Mouse (Mus musculus) neural tube, embryonic 14.5 days (tissue): ENCODE measurements around the gene Ldb3. TPM values are rescaled to one million over a fixed set of nuclear protein-coding genes. Genes with fewer than 3 reads are reported as not detected.

Experiments used
- ATAC-seq: fragments of 200-750 bp; cut with Nextera tagmentation; 2 replicates; pipeline ENCODE4 v1.8.0; 2017; ENCODE audit warnings: low read depth, mild to moderate bottlenecking, moderate TSS enrichment, moderate library complexity
- H3K27ac ChIP-seq: fragments of 300-500 bp; sonication (generic); 2 replicates; pipeline ENCODE4 v1.5.1; 2014; ENCODE audit warnings: low read depth, mild to moderate bottlenecking, control low read depth, low read length, moderate library complexity, mixed read lengths
- H3K27me3 ChIP-seq: fragments of 300-500 bp; sonication (generic); 2 replicates; pipeline ENCODE4 v1.6.1; 2014; ENCODE audit warnings: low read length; ENCODE audit not compliant: control insufficient read depth, insufficient read depth
- H3K36me3 ChIP-seq: fragments of 300-500 bp; sonication (generic); 2 replicates; pipeline ENCODE4 v1.6.1; 2014; ENCODE audit warnings: low read length, mixed read lengths; ENCODE audit not compliant: control insufficient read depth, insufficient read depth
- H3K4me1 ChIP-seq: fragments of 300-500 bp; sonication (generic); 2 replicates; pipeline ENCODE4 v1.6.1; 2014; ENCODE audit warnings: low read length; ENCODE audit not compliant: control insufficient read depth, insufficient read depth
- H3K4me2 ChIP-seq: fragments of 300-500 bp; sonication (generic); 2 replicates; pipeline ENCODE4 v1.6.1; 2014; ENCODE audit warnings: mild to moderate bottlenecking, low read depth, low read length, control low read depth
- H3K4me3 ChIP-seq: fragments of 300-500 bp; sonication (generic); 2 replicates; pipeline ENCODE4 v1.5.1; 2014; ENCODE audit warnings: low read depth, low read length, control low read depth, mixed read lengths
- H3K9ac ChIP-seq: fragments of 300-500 bp; sonication (generic); replicated peaks from 2 replicates; pipeline ENCODE4 v1.6.1; 2014; ENCODE audit warnings: low read depth, mild to moderate bottlenecking, control low read depth, low read length, mixed read lengths
- H3K9me3 ChIP-seq: fragments of 300-500 bp; sonication (generic); 2 replicates; pipeline ENCODE4 v1.6.1; 2016; ENCODE audit warnings: low read length; ENCODE audit not compliant: control insufficient read depth
- WGBS: fragments of 180-500 bp; shearing (Covaris S2); extraction: QIAGEN DNeasy Blood & Tissue Kit; methylation state at CpG from one replicate; pipeline ENCODE4 v1.1.7; 2014; 5-methylcytosine and 5-hydroxymethylcytosine counted together
- polyA plus RNA-seq: library from polyadenylated mRNA; unstranded; fragments of >200 nt; fragmentation: Nextera tagmentation; extraction: Ambion mirVana; gene quantifications from 2 replicates; pipeline ENCODE4 v1.2.1, GENCODE M21; 2014

Gene Ldb3
- polyA plus RNA-seq, 1 experiment from 2014 or later = 0.91 TPM

DNA sequence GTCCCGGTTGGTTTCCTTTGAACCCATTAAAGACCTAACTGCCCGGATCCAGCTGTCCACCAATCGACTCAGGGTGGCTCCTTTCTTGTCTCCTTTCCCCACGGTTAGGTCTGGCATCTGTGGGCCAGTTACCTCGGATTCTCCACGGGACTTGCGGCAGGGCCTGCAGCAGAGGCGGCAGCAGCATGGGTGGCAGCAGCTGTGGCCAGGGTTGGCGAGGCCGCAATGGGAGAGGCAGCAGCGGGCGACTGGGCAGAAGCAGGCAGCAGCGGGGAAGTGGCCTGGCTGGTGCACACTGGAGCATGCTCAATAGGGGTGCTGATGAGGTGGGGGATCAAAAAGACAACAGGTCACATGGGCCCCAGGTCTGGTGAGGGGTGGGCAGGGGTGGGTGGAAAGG lies 33.3 kb downstream of the Ldb3 start:
- Histone ChIP-seq H3K4me2 (no peak overlapping the region), H3K4me1 (no peaks in the 10 kb centered on the region), H3K9ac (no peak overlapping the region), H3K27me3 (no peaks in the 10 kb centered on the region), H3K9me3 (no peaks in the 10 kb centered on the region), H3K4me3 (no peak overlapping the region), H3K27ac (no peak overlapping the region), H3K36me3 (no peaks in the 10 kb centered on the region)
- WGBS = 58% methylated on average over 13 of the region's 13 CpGs
- peak; percentile 29; the same call in 1 of the 2 replicates for ATAC-seq

DNA sequence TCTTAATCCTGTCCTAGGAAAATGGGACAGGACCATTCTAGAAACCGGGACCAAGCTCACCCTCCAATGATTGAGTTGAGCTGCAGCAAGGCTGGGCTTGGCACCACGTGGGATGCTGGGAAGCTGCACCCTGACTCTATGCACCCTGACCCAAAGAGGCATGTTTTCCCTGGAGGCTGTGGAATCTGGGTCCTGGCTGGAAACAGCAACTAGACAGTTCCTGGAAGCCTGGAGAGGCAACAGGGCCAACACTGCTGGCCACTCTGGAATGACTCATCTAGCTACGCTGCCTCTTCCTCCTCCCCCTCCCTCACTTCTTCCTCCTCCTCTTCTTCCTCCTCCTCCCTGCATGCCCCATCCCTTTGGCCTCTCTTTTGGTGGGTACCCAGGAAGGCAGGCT lies 34.4 kb downstream of the Ldb3 start:
- H3K9ac ChIP-seq = no peak overlapping the region
- 72% methylated on average over 3 of the region's 3 CpGs for WGBS
- H3K27me3 ChIP-seq = no peaks in the 10 kb centered on the region
- H3K4me2 ChIP-seq = no peak overlapping the region
- H3K4me1 ChIP-seq = no peaks in the 10 kb centered on the region
- H3K9me3 ChIP-seq = no peaks in the 10 kb centered on the region
- H3K4me3 ChIP-seq = no peak overlapping the region
- H3K27ac ChIP-seq = no peak overlapping the region
- no peak for ATAC-seq
- H3K36me3 ChIP-seq = no peaks in the 10 kb centered on the region

DNA sequence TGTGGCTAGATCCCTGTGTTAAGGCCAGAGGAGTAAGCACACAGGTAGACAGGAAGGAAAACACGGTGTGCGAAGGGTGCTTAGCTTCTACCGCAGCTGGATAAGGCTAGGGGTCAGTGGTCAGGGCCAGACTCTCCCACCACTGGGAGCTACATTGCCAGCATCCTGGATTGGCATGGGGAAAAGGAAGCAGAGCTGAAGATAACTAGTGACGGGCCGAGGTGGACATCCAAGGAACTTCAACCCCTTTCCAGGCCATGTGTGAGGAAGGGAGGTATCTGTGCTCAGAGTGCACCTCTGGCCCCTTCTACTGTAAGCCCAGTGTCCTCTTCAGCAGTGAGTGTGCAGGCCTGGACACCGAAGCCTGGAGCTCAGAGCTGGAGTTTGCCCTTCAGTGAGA lies 35.0 kb downstream of the Ldb3 start:
- H3K4me1 ChIP-seq = 0 out of 2 replicates have a peak, but pooled peaks cover under 1% of the 10 kb centered on the region
- no peak overlapping the region for H3K27ac ChIP-seq
- H3K9ac ChIP-seq = no peak overlapping the region
- no peak for ATAC-seq
- 90% methylated on average over 6 of the region's 6 CpGs for WGBS
- no peak overlapping the region for H3K4me2 ChIP-seq
- H3K27me3 ChIP-seq = no peaks in the 10 kb centered on the region
- H3K4me3 ChIP-seq = no peak overlapping the region
- H3K9me3 ChIP-seq = no peaks in the 10 kb centered on the region
- no peaks in the 10 kb centered on the region for H3K36me3 ChIP-seq

DNA sequence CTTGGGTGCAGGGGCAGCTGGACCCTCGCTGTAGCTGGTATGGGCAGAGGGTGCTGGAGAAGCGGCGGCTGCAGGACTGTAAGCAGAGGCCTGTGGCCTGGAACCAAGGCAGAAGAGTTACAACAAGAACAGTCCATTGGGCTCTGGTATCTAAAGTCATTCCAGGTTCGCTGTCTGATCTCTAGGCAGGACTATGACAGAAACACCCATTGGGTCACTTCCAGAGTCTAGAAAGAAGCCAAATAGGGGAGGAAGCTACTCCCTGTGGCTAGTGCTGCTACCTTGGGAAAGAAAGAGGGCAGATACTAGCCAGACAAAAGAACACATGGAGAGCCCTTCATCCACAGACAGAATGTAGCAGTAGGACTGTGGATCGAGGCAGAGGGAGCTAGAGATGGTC lies 36.3 kb downstream of the Ldb3 start:
- H3K9me3 ChIP-seq = no peaks in the 10 kb centered on the region
- no peak overlapping the region for H3K9ac ChIP-seq
- ATAC-seq = no peak
- H3K27me3 ChIP-seq = no peaks in the 10 kb centered on the region
- 0 out of 2 replicates have a peak, but pooled peaks cover 3% of the 10 kb centered on the region for H3K4me1 ChIP-seq
- H3K27ac ChIP-seq = no peak overlapping the region
- H3K4me2 ChIP-seq = no peak overlapping the region
- H3K4me3 ChIP-seq = no peak overlapping the region
- H3K36me3 ChIP-seq = no peaks in the 10 kb centered on the region
- whole genome bisulfite sequencing = 90% methylated on average over 5 of the region's 5 CpGs

DNA sequence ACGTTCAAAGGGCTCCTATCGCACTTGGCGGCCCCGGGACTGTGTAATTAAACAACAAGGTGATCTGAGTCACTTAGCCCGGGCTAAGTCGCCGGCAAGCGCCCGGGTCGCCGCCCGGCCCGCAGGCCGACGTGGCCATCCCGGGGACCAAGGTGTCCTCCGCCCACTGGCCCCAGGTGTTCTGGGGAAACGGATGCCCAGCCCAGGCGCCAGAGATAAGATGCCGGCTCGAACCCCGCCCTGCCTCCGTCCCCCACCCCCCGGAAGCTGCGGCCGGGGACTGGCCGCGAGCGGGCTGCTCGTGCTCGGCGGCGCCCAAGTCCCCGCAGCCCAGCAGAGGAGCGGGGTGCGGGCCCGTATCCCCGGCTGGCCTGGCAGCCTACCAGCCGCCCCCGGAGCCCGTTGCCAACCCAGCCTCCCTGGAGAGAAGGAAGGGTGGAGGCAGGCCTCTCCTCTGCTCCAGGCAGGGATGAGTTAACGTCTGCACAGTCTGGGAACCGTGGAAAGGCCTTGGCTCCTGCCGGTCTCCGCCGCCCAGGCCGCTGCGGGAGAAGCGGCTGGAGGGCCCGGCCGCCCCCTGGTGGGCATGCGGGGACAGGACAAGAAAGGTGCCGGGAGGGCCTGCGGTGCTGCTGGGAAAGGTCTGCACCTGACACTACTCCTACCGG lies 39.3 kb downstream of the Ldb3 start:
- H3K36me3 ChIP-seq = no peaks in the 10 kb centered on the region
- peak overlapping the region; percentile 73 for H3K4me3 ChIP-seq
- no peaks in the 10 kb centered on the region for H3K27me3 ChIP-seq
- WGBS = under 1% methylated on average over 53 of the region's 55 CpGs
- H3K4me2 ChIP-seq = peak overlapping the region; percentile 79
- H3K9me3 ChIP-seq = no peaks in the 10 kb centered on the region
- 0 out of 2 replicates have a peak, but pooled peaks cover 3% of the 10 kb centered on the region for H3K4me1 ChIP-seq
- H3K27ac ChIP-seq = peak overlapping the region; percentile 84
- peak; percentile 97 for ATAC-seq
- H3K9ac ChIP-seq = peak overlapping the region; percentile 96

DNA sequence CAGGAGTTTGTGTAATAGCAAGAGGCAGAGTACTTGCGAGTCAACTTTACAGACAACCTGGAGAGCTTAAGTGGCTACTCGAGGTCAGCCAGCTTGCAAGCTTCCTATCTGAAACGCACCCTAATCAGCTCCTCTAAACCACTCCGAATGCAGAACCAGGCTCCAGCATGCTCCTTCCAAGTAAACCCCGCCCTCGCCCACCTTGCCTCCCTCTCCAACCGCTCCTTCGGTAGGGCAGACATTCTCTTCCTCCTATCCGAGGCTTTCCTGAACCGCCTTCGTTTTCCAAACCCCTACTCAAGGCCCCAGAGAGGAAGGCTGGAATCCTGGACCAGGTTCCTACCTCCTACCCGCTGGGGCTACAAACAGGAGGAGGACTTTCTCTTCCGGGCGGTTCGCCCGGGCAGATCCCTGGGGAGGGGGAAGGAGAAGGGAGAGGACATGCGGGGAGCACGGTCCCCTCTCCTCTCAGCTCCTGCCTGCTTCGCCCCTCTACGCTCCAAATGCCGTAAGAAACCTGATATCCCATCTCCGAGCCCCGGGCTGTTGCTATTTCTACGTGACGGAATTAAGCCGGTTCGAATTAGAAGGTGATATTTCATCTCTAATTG lies 40.0 kb downstream of the Ldb3 start:
- no peaks in the 10 kb centered on the region for H3K36me3 ChIP-seq
- H3K4me2 ChIP-seq = peak overlapping the region; percentile 79
- H3K9ac ChIP-seq = peak overlapping the region; percentile 96
- H3K9me3 ChIP-seq = no peaks in the 10 kb centered on the region
- H3K27me3 ChIP-seq = no peaks in the 10 kb centered on the region
- under 1% methylated on average over 26 of the region's 27 CpGs for WGBS
- H3K27ac ChIP-seq = peak overlapping the region; percentile 84
- ATAC-seq = peak; percentile 50
- H3K4me1 ChIP-seq = 0 out of 2 replicates have a peak, but pooled peaks cover 3% of the 10 kb centered on the region
- peak overlapping the region; percentile 73 for H3K4me3 ChIP-seq

DNA sequence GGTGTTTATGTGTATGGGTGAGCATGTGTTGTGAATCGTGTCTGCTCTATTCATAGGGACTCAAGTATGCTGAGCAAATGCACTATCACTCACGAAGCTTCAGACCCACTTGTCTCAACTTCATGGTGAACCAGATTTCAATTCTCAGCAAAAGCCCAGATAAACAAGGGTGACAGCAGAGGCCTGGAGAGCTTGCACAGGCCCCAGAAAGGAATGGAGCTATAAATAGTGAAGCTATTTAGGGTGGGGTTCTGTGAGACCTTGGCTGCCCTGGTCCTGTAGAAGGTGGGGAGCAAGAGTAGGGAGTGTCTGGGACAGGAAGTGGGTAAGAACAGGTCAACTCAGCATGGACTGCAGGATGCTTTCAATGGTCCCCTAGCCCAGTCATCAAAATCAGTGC lies 43.9 kb downstream of the Ldb3 start:
- no peak overlapping the region for H3K27ac ChIP-seq
- no peak for ATAC-seq
- no peak overlapping the region for H3K9ac ChIP-seq
- H3K27me3 ChIP-seq = no peaks in the 10 kb centered on the region
- H3K4me2 ChIP-seq = no peak overlapping the region
- WGBS = 87% methylated on average over 2 of the region's 2 CpGs
- 0 out of 2 replicates have a peak, but pooled peaks cover 3% of the 10 kb centered on the region for H3K4me1 ChIP-seq
- H3K9me3 ChIP-seq = no peaks in the 10 kb centered on the region
- H3K4me3 ChIP-seq = no peak overlapping the region
- no peaks in the 10 kb centered on the region for H3K36me3 ChIP-seq

DNA sequence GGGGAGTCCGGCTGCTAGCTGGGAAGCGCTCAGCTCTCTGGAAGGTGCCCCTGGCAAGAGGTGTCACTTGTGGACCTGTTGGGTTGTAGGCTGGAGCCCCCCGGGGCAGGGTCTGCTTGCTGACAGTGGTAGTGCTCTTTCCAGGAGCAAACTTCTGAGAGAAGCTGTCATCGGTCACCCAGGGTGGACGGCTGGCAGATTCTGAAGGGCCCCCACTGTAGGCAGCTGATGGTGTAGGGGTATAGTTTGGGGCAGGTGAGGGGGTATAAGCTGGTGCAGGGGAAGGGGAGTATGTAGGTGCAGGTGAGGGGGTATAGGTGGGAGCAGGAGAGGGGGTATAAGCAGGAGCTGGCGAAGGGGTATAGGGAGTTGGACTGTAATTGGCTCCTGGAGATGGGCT lies 44.5 kb downstream of the Ldb3 start:
- ATAC-seq = no peak

DNA sequence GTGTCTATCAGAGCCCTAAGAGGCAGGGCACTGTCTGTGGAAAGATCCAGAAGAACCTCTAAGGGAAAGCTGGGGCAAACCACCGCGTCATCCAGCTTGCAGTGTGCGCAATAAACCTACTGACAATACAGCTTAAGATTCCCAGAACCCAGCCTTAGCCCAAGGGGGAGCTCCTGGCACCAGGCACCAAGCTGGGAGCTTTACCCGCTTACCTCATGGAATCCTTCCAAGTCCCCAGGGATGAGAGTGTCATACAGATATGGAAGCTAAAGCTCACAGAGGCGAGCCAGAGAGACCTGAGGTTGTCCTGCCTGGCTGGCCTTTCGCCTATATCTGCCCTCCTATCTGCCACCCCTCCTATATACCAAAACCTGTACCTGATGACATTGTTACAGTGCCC lies 44.9 kb downstream of the Ldb3 start:
- Histone ChIP-seq H3K4me3 (no peak overlapping the region), H3K9ac (no peak overlapping the region), H3K36me3 (no peaks in the 10 kb centered on the region), H3K4me1 (0 out of 2 replicates have a peak, but pooled peaks cover 3% of the 10 kb centered on the region), H3K27ac (no peak overlapping the region), H3K4me2 (no peak overlapping the region), H3K9me3 (no peaks in the 10 kb centered on the region), H3K27me3 (no peaks in the 10 kb centered on the region)
- 79% methylated on average over 6 of the region's 6 CpGs for WGBS
- no peak for ATAC-seq

More for the DNA sequence above, 44.5 kb downstream of the Ldb3 start:
- H3K9me3 ChIP-seq = no peaks in the 10 kb centered on the region
- H3K4me2 ChIP-seq = no peak overlapping the region
- H3K4me1 ChIP-seq = 0 out of 2 replicates have a peak, but pooled peaks cover 3% of the 10 kb centered on the region
- no peak overlapping the region for H3K27ac ChIP-seq
- WGBS = 92% methylated on average over 6 of the region's 6 CpGs
- no peak overlapping the region for H3K9ac ChIP-seq
- no peaks in the 10 kb centered on the region for H3K27me3 ChIP-seq
- H3K36me3 ChIP-seq = no peaks in the 10 kb centered on the region
- H3K4me3 ChIP-seq = no peak overlapping the region
